Mouse (Mus musculus) embryonic facial prominence, embryonic 11.5 days (tissue): ENCODE data around the gene Dok1. TPM values are rescaled to one million over a fixed set of nuclear protein-coding genes. Genes with fewer than 3 reads are reported as not detected.

ENCODE experiments used
- ATAC-seq: fragments of 200-750 bp; cut with Nextera tagmentation; replicated peaks from 2 replicates; pipeline ENCODE4 v1.8.0; 2017; ENCODE audit warnings: low read depth; ENCODE audit not compliant: insufficient number of reproducible peaks, low FRiP score, low TSS enrichment
- DNase-seq: peaks from one replicate; pipeline ENCODE4 v3.0.0-alpha.2; 2015; ENCODE audit warnings: low spot score
- H3K27ac ChIP-seq: fragments of 300-500 bp; sonication (generic); replicated peaks from 2 replicates; pipeline ENCODE4 v1.5.1; 2014; ENCODE audit warnings: mild to moderate bottlenecking, low read depth, low read length, control low read depth
- H3K27me3 ChIP-seq: fragments of 300-500 bp; sonication (generic); 2 replicates; pipeline ENCODE4 v1.6.1; 2014; ENCODE audit warnings: mild to moderate bottlenecking, low read length, moderate library complexity, mixed read lengths; ENCODE audit not compliant: control insufficient read depth, insufficient read depth
- H3K36me3 ChIP-seq: fragments of 300-500 bp; sonication (generic); replicated peaks from 2 replicates; pipeline ENCODE4 v1.6.1; 2014; ENCODE audit warnings: low read depth, mild to moderate bottlenecking, low read length, moderate library complexity, mixed read lengths; ENCODE audit not compliant: control insufficient read depth, insufficient read depth
- H3K4me1 ChIP-seq: fragments of 300-500 bp; sonication (generic); 2 replicates; pipeline ENCODE4 v1.6.1; 2014; ENCODE audit warnings: low read length, mixed read lengths; ENCODE audit not compliant: control insufficient read depth, insufficient read depth
- H3K4me2 ChIP-seq: fragments of 300-500 bp; sonication (generic); 2 replicates; pipeline ENCODE4 v1.6.1; 2014; ENCODE audit warnings: low read depth, mild to moderate bottlenecking, control low read depth, low read length, moderate library complexity
- H3K4me3 ChIP-seq: fragments of 300-500 bp; sonication (generic); 2 replicates; pipeline ENCODE4 v1.5.1; 2014; ENCODE audit warnings: low read depth, low read length, control low read depth
- H3K9ac ChIP-seq: fragments of 300-500 bp; sonication (generic); replicated peaks from 2 replicates; pipeline ENCODE4 v1.6.1; 2014; ENCODE audit warnings: mild to moderate bottlenecking, control low read depth, low read length
- H3K9me3 ChIP-seq: fragments of 300-500 bp; sonication (generic); replicated peaks from 2 replicates; pipeline ENCODE4 v1.6.1; 2016; ENCODE audit warnings: mild to moderate bottlenecking, low read length, inconsistent platforms, mixed read lengths; ENCODE audit not compliant: control insufficient read depth
- WGBS: fragments of 180-500 bp; shearing (Covaris S2); extraction: QIAGEN DNeasy Blood & Tissue Kit; methylation state at CpG from one replicate; pipeline ENCODE4 v1.1.7; 2014; 5-methylcytosine and 5-hydroxymethylcytosine counted together
- polyA plus RNA-seq: library from polyadenylated mRNA; unstranded; fragments of >200 nt; fragmentation: Nextera tagmentation; extraction: Ambion mirVana; gene quantifications from 2 replicates; pipeline ENCODE4 v1.2.1, GENCODE M21; 2014

Gene Dok1
- polyA plus RNA-seq, 1 experiment from 2014 or later, result 5.4 TPM

GRCm38 (mm10) chr6:83054871-83055431, 21.7 kb upstream of the Dok1 start, which contains the start of gene Htra2:
Gene Htra2, minus strand, starts transcription at chr6:83055273.
- Histone ChIP-seq H3K9me3 (no peaks in the 10 kb centered on the region), H3K4me3 (peak within 1 kb of the TSS; percentile 86), H3K36me3 (peaks cover 10% of the 10 kb centered on the region), H3K4me2 (peak within 1 kb of the TSS; percentile 87), H3K9ac (peak within 1 kb of the TSS; percentile 83), H3K27ac (peak within 1 kb of the TSS; percentile 74), H3K27me3 (no peaks in the 10 kb centered on the region), H3K4me1 (no peaks in the 10 kb centered on the region; the same call in 1 of the 2 replicates)
- ATAC-seq, result peak; percentile 35; the same call in 1 of the 2 replicates
- DNase-seq, result peak; percentile 40
- WGBS, result under 1% methylated on average over 50 of the region's 50 CpGs

GRCm38 (mm10) chr6:83054074-83054851, 21.0 kb upstream of the Dok1 start, which contains the start of gene Aup1:
Gene Aup1, plus strand, starts transcription at chr6:83054521.
- peak within 1 kb of the TSS; percentile 87 for H3K4me2 ChIP-seq
- H3K4me1 ChIP-seq, result no peaks in the 10 kb centered on the region; the same call in 1 of the 2 replicates
- peak within 1 kb of the TSS; percentile 86 for H3K4me3 ChIP-seq
- H3K36me3 ChIP-seq, result peaks cover 10% of the 10 kb centered on the region
- ATAC-seq, result peak; percentile 94
- WGBS, result 0% methylated on average over 62 of the region's 64 CpGs
- H3K9me3 ChIP-seq, result no peaks in the 10 kb centered on the region
- peak; percentile 97 for DNase-seq
- H3K9ac ChIP-seq, result peak within 1 kb of the TSS; percentile 83
- H3K27me3 ChIP-seq, result no peaks in the 10 kb centered on the region
- H3K27ac ChIP-seq, result peak within 1 kb of the TSS; percentile 74

- no peaks in the 10 kb centered on the region for H3K27me3 ChIP-seq
- peak; percentile 47 for DNase-seq
- peak overlapping the region; percentile 5 for H3K27ac ChIP-seq
- peak overlapping the region; percentile 83 for H3K9ac ChIP-seq
- WGBS, result 2% methylated on average over 26 of the region's 26 CpGs
- H3K36me3 ChIP-seq, result peaks cover 10% of the 10 kb centered on the region
- ATAC-seq, result peak; percentile 2; the same call in 1 of the 2 replicates
- no peaks in the 10 kb centered on the region for H3K9me3 ChIP-seq
- H3K4me2 ChIP-seq, result peak overlapping the region; percentile 87
- peak overlapping the region; percentile 86 for H3K4me3 ChIP-seq
- no peaks in the 10 kb centered on the region; the same call in 1 of the 2 replicates for H3K4me1 ChIP-seq
Observed at GRCm38 (mm10) chr6:83053136-83053960, 20.1 kb upstream of the Dok1 start.

DNA sequence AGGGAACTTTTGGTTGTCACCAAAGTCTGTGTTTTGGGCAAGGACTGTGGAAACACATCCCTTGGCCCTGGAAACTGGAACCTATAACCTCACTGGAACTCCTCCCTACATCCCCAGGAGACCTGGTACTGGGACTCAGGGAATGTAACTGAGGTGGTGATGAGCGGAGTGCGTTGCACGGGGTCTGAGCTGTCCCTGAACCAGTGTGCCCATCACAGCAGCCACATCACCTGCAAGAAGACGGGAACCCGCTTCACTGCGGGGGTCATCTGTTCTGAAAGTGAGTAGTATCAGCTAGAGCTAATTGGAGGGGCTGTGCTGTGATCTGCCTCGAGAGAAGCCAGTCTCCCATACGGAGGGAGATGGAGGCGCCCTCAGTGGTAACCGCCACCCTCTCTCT, 16.1 kb upstream of the Dok1 start:
- no peak for DNase-seq
- no peaks in the 10 kb centered on the region for H3K27me3 ChIP-seq
- no peak overlapping the region for H3K9ac ChIP-seq
- H3K36me3 ChIP-seq, result peaks cover 5% of the 10 kb centered on the region
- H3K27ac ChIP-seq, result no peak overlapping the region
- WGBS, result 76% methylated on average over 10 of the region's 10 CpGs
- no peak overlapping the region for H3K4me3 ChIP-seq
- no peaks in the 10 kb centered on the region for H3K4me1 ChIP-seq
- no peak for ATAC-seq
- no peak overlapping the region for H3K4me2 ChIP-seq
- H3K9me3 ChIP-seq, result no peaks in the 10 kb centered on the region

- H3K4me3 ChIP-seq, result no peak overlapping the region
- no peak overlapping the region for H3K27ac ChIP-seq
- 67% methylated on average over 9 of the region's 9 CpGs for WGBS
- H3K9me3 ChIP-seq, result no peaks in the 10 kb centered on the region
- no peak overlapping the region for H3K9ac ChIP-seq
- no peaks in the 10 kb centered on the region for H3K27me3 ChIP-seq
- H3K36me3 ChIP-seq, result no peaks in the 10 kb centered on the region
- ATAC-seq (no peak), DNase-seq (no peak)
- no peaks in the 10 kb centered on the region for H3K4me1 ChIP-seq
- H3K4me2 ChIP-seq, result no peak overlapping the region
Observed at GRCm38 (mm10) chr6:83044742-83045141, 11.5 kb upstream of the Dok1 start.

GRCm38 (mm10) chr6:83043993-83044392, 10.7 kb upstream of the Dok1 start:
- Histone ChIP-seq H3K4me2 (no peak overlapping the region), H3K9me3 (no peaks in the 10 kb centered on the region), H3K27me3 (no peaks in the 10 kb centered on the region), H3K27ac (no peak overlapping the region), H3K4me1 (no peaks in the 10 kb centered on the region), H3K4me3 (no peak overlapping the region), H3K9ac (no peak overlapping the region), H3K36me3 (no peaks in the 10 kb centered on the region)
- DNase-seq (no peak), ATAC-seq (no peak)
- 92% methylated on average over 5 of the region's 5 CpGs for WGBS

DNA sequence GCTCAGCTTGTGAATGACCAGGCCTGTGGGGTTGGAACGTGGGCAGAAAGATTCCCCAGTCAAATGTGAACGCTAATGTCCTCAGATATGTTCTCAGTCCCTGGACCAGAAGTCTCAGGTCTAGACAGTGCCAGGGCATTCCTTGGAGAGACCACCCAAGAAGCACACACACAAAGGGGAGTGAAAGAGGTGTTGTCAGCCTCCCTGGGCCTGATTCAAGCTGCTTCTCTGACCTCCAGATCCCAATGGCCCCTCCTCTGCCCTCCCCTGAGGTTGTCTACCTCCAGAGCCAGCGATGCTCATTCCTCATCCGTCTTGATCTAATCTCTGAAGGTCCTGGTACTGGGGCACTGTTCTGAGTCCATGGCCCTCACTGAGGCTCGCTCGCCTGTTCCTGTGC, 10.3 kb upstream of the Dok1 start:
- Histone ChIP-seq H3K4me3 (no peak overlapping the region), H3K27me3 (no peaks in the 10 kb centered on the region), H3K4me2 (no peak overlapping the region), H3K4me1 (no peaks in the 10 kb centered on the region), H3K36me3 (no peaks in the 10 kb centered on the region), H3K9me3 (no peaks in the 10 kb centered on the region), H3K27ac (no peak overlapping the region), H3K9ac (no peak overlapping the region)
- WGBS, result 64% methylated on average over 6 of the region's 6 CpGs
- DNase-seq, result no peak
- ATAC-seq, result no peak
